Mouse (Mus musculus) testis, adult 10 weeks (tissue): ENCODE measurements around the gene Olfr1324. TPM values are rescaled to one million over a fixed set of nuclear protein-coding genes. Genes with fewer than 3 reads are reported as not detected.

Experiments used
- polyA plus RNA-seq: library from polyadenylated mRNA; stranded (reverse); fragments of 350-450 nt; fragmentation: Illumina TruSeq; extraction: RNeasy Lipid Tissue Mini Kit (QIAGEN cat#74804); gene quantifications from one replicate; pipeline ENCODE4 v1.2.3, GENCODE M21; 2014; ENCODE audit warnings: low read depth, low replicate concordance

Gene Olfr1324
- polyA plus RNA-seq: not detected

DNA sequence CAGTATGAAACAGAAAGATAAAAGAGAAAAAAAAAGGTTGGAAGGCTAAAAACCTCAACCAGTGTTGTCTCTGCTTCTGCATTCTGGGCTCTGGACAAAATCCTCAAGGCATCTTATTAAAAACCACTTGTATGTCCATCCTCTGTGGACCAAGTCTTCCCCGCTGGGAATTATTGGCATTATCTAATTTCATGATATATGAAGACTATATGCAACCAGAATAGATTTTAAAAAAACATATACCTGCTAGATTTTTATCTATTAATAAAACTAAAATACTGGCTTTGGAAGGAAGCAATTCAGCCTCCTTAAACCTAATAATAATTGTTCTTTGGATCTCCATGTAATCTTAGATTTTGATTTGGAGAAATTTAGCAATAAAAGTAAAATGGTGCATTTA is at the start of gene Olfr1324:
Gene Olfr1324, minus strand, starts transcription at position 101 of the 400 bp plus-strand sequence.

